Mouse (Mus musculus) forebrain, embryonic 11.5 days (tissue): ENCODE data around the gene Spata1. TPM values are rescaled to one million over a fixed set of nuclear protein-coding genes. Genes with fewer than 3 reads are reported as not detected.

Source experiments
- ATAC-seq: fragments of 200-750 bp; cut with Nextera tagmentation; replicated peaks from 2 replicates; pipeline ENCODE4 v1.8.0; 2017; ENCODE audit warnings: moderate TSS enrichment; ENCODE audit not compliant: low FRiP score
- DNase-seq: peaks from one replicate; pipeline ENCODE4 v3.0.0-alpha.2; 2017; ENCODE audit warnings: low spot score
- H3K27ac ChIP-seq: fragments of 300-500 bp; sonication (generic); 2 replicates; pipeline ENCODE4 v1.5.1; 2014; ENCODE audit warnings: low read depth, low read length
- H3K27me3 ChIP-seq: fragments of 300-500 bp; sonication (generic); 2 replicates; pipeline ENCODE4 v1.6.1; 2014; ENCODE audit warnings: mild to moderate bottlenecking, low read length, mixed read lengths; ENCODE audit not compliant: control insufficient read depth, insufficient read depth
- H3K36me3 ChIP-seq: fragments of 300-500 bp; sonication (generic); 2 replicates; pipeline ENCODE4 v1.6.1; 2014; ENCODE audit warnings: mild to moderate bottlenecking, low read length, moderate library complexity, mixed read lengths; ENCODE audit not compliant: control insufficient read depth, insufficient read depth
- H3K4me1 ChIP-seq: fragments of 300-500 bp; sonication (generic); replicated peaks from 2 replicates; pipeline ENCODE4 v1.6.1; 2014; ENCODE audit warnings: low read length, mixed read lengths; ENCODE audit not compliant: control insufficient read depth, insufficient read depth
- H3K4me2 ChIP-seq: fragments of 300-500 bp; sonication (generic); 2 replicates; pipeline ENCODE4 v1.6.1; 2014; ENCODE audit warnings: low read depth, mild to moderate bottlenecking, low read length, moderate library complexity, mixed read lengths; ENCODE audit not compliant: severe bottlenecking
- H3K4me3 ChIP-seq: fragments of 300-500 bp; sonication (generic); 2 replicates; pipeline ENCODE4 v1.5.1; 2014; ENCODE audit warnings: low read depth, low read length
- H3K9ac ChIP-seq: fragments of 300-500 bp; sonication (generic); 2 replicates; pipeline ENCODE4 v1.6.1; 2014; ENCODE audit warnings: low read length
- H3K9me3 ChIP-seq: fragments of 300-500 bp; sonication (generic); 2 replicates; pipeline ENCODE4 v1.6.1; 2016; ENCODE audit warnings: low read length, mixed read lengths; ENCODE audit not compliant: control insufficient read depth
- WGBS: fragments of 180-500 bp; shearing (Covaris S2); extraction: QIAGEN DNeasy Blood & Tissue Kit; methylation state at CpG from one replicate; pipeline ENCODE4 v1.1.7; 2014; 5-methylcytosine and 5-hydroxymethylcytosine counted together
- polyA plus RNA-seq: library from polyadenylated mRNA; unstranded; fragments of >200 nt; fragmentation: Nextera tagmentation; extraction: Ambion mirVana; gene quantifications from 2 replicates; pipeline ENCODE4 v1.2.1, GENCODE M21; 2014

Spata1 gene
- polyA plus RNA-seq, 1 experiment from 2014 or later = 7.5 TPM

- no peak for DNase-seq
- Histone ChIP-seq H3K36me3 (no peaks in the 10 kb centered on the region; the same call in 1 of the 2 replicates), H3K4me2 (no peak overlapping the region), H3K4me3 (no peak overlapping the region), H3K9me3 (no peaks in the 10 kb centered on the region; the same call in 1 of the 2 replicates), H3K9ac (no peak overlapping the region), H3K27me3 (no peaks in the 10 kb centered on the region), H3K4me1 (no peaks in the 10 kb centered on the region; the same call in 1 of the 2 replicates), H3K27ac (no peak overlapping the region)
- WGBS = 90% methylated on average over 10 of the region's 10 CpGs
- ATAC-seq = no peak
Observed at GRCm38 (mm10) chr3:146448372-146448771, 51.2 kb downstream of the Spata1 start.

- WGBS = 94% methylated on average over 3 of the region's 3 CpGs
- Histone ChIP-seq H3K27ac (no peak overlapping the region), H3K4me2 (no peak overlapping the region), H3K27me3 (no peaks in the 10 kb centered on the region), H3K36me3 (no peaks in the 10 kb centered on the region; the same call in 1 of the 2 replicates), H3K9ac (no peak overlapping the region), H3K4me3 (no peak overlapping the region), H3K4me1 (no peaks in the 10 kb centered on the region; the same call in 1 of the 2 replicates), H3K9me3 (no peaks in the 10 kb centered on the region; the same call in 1 of the 2 replicates)
- DNase-seq (no peak), ATAC-seq (no peak)
Observed at GRCm38 (mm10) chr3:146447598-146447997, 52.0 kb downstream of the Spata1 start.

- H3K9ac ChIP-seq = no peak overlapping the region
- WGBS = 93% methylated on average over 5 of the region's 5 CpGs
- DNase-seq = no peak
- H3K27me3 ChIP-seq = no peaks in the 10 kb centered on the region
- no peak overlapping the region for H3K27ac ChIP-seq
- H3K36me3 ChIP-seq = no peaks in the 10 kb centered on the region; the same call in 1 of the 2 replicates
- no peak overlapping the region for H3K4me2 ChIP-seq
- ATAC-seq = no peak
- H3K4me3 ChIP-seq = no peak overlapping the region
- no peaks in the 10 kb centered on the region; the same call in 1 of the 2 replicates for H3K4me1 ChIP-seq
- H3K9me3 ChIP-seq = no peaks in the 10 kb centered on the region; the same call in 1 of the 2 replicates
Observed at GRCm38 (mm10) chr3:146447156-146447555, 52.4 kb downstream of the Spata1 start.

DNA sequence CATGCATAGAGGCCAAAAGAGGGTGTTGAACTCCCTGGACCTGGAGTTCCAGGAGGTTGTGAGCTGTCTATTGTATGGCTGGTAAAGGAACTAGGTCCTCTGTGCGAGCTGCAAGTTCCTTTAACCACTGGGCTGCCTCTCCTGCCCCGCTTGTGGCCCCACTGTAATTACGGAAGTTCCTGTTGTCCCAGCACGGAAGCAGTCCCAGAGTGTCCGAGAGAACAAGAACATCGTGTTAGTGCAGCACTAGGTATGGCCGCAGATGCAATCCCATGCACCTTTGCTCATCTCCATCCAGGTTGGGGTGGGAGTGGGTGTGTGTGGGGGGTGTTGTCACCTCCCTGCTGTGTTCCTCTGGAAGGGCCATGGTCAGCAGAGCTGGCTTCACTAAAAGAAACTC, 54.7 kb downstream of the Spata1 start:
- Histone ChIP-seq H3K27me3 (no peaks in the 10 kb centered on the region), H3K36me3 (no peaks in the 10 kb centered on the region; the same call in 1 of the 2 replicates), H3K4me2 (no peak overlapping the region), H3K27ac (no peak overlapping the region), H3K4me1 (no peaks in the 10 kb centered on the region), H3K9ac (no peak overlapping the region), H3K4me3 (no peak overlapping the region), H3K9me3 (no peaks in the 10 kb centered on the region; the same call in 1 of the 2 replicates)
- 91% methylated on average over 7 of the region's 7 CpGs for WGBS
- DNase-seq = no peak
- no peak for ATAC-seq

DNA sequence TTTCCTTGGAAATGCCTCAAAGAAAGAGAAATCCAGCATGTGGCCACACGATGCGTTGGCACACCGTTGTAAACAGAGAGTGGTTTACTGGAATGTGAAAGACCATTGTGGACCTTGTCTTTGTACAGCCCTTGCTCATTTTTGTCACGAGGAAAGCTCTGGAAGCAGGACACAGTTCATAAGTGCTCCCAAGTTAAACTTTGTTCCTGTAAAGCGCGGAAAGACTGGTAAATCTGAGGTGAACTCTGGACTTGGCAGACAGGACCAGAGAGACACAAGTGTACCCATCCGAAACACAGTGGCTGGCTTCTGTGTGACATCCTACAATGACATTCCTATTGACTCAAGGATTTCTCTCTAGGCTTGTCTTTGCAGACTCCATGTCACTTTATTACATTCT, 56.2 kb downstream of the Spata1 start:
- Histone ChIP-seq H3K27me3 (no peaks in the 10 kb centered on the region), H3K9me3 (no peaks in the 10 kb centered on the region; the same call in 1 of the 2 replicates), H3K36me3 (no peaks in the 10 kb centered on the region; the same call in 1 of the 2 replicates), H3K4me2 (no peak overlapping the region), H3K9ac (no peak overlapping the region), H3K4me1 (no peaks in the 10 kb centered on the region), H3K27ac (no peak overlapping the region), H3K4me3 (no peak overlapping the region)
- ATAC-seq (no peak), DNase-seq (no peak)
- WGBS = 94% methylated on average over 7 of the region's 7 CpGs

DNA sequence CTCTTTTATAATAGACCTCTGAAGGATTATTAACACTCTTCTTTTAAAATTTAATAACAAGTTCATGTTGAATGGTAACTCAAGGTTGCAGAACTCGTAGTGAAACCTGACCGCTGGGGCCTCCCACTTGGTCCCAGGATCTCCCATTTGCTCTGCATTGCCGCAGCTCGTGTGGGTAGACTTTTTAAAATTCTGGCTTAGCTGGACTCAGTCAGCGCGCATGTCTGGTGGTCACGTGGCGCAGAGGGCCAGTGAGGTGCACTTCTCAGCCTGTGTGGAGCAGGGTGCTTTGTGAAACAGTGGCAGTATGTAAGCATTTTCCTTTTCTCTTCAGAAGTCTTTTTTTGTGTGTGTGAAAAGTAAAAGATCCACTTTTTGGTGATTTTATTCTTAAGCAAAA, 56.6 kb downstream of the Spata1 start:
- Histone ChIP-seq H3K9me3 (no peaks in the 10 kb centered on the region; the same call in 1 of the 2 replicates), H3K4me3 (no peak overlapping the region), H3K9ac (no peak overlapping the region), H3K27ac (no peak overlapping the region), H3K27me3 (no peaks in the 10 kb centered on the region), H3K4me1 (no peaks in the 10 kb centered on the region), H3K36me3 (no peaks in the 10 kb centered on the region; the same call in 1 of the 2 replicates), H3K4me2 (no peak overlapping the region)
- no peak for DNase-seq
- ATAC-seq = no peak
- WGBS = 93% methylated on average over 8 of the region's 8 CpGs

DNA sequence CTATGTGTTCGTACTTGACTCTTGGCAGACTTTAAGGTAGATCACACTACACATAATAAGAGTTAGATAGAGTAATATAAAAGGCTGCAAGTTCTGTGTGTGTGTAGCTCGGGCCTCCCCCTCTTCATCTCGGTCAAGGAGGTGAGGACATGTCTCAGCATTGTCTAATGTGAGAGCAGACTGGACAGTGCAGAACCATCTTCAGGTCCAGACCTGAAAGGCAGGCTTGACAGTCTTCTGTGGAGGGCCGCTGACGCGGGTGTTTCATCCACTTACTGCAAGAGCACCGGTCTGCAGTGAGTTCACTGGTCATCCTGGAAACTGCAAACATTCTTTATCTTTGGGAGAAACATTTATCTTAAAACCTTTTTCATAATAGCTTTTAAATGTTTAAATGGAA, 57.1 kb downstream of the Spata1 start:
- no peaks in the 10 kb centered on the region for H3K27me3 ChIP-seq
- no peak for DNase-seq
- H3K4me3 ChIP-seq = no peak overlapping the region
- no peak overlapping the region for H3K4me2 ChIP-seq
- no peak overlapping the region for H3K27ac ChIP-seq
- no peak overlapping the region for H3K9ac ChIP-seq
- no peak for ATAC-seq
- H3K4me1 ChIP-seq = no peaks in the 10 kb centered on the region
- no peaks in the 10 kb centered on the region; the same call in 1 of the 2 replicates for H3K36me3 ChIP-seq
- no peaks in the 10 kb centered on the region; the same call in 1 of the 2 replicates for H3K9me3 ChIP-seq
- WGBS = 94% methylated on average over 7 of the region's 7 CpGs

DNA sequence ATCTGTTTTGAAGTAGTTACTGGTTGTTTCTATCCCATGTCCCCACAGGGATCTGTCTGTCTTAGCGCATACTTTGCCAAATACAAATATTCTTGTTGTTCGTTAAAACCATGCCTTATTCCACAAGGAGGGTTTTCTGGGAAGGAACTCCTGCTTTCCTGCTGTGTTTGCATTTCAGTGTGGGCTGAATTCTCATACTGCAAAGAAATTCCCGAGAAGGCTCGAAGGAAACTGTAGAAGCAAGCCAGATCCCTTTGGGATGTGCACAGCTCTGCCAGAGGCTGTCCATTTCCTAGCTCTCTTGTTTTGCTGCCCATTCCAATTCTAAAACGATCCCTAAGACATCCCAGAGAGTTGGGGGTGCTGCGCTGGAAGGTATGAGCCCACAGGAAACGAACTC, 59.1 kb downstream of the Spata1 start:
- no peak overlapping the region for H3K4me3 ChIP-seq
- no peaks in the 10 kb centered on the region; the same call in 1 of the 2 replicates for H3K36me3 ChIP-seq
- no peak overlapping the region for H3K27ac ChIP-seq
- no peak overlapping the region for H3K4me2 ChIP-seq
- DNase-seq = no peak
- ATAC-seq = no peak
- no peaks in the 10 kb centered on the region for H3K4me1 ChIP-seq
- no peak overlapping the region for H3K9ac ChIP-seq
- no peaks in the 10 kb centered on the region for H3K27me3 ChIP-seq
- 93% methylated on average over 7 of the region's 7 CpGs for WGBS
- no peaks in the 10 kb centered on the region; the same call in 1 of the 2 replicates for H3K9me3 ChIP-seq

- DNase-seq (no peak), ATAC-seq (no peak)
- Histone ChIP-seq H3K4me1 (no peaks in the 10 kb centered on the region), H3K9ac (no peak overlapping the region), H3K4me2 (no peak overlapping the region), H3K4me3 (no peak overlapping the region), H3K9me3 (no peaks in the 10 kb centered on the region), H3K36me3 (no peaks in the 10 kb centered on the region; the same call in 1 of the 2 replicates), H3K27ac (no peak overlapping the region), H3K27me3 (no peaks in the 10 kb centered on the region)
- 95% methylated on average over 12 of the region's 12 CpGs for WGBS
Observed at GRCm38 (mm10) chr3:146440011-146440410, 59.5 kb downstream of the Spata1 start.
